Mouse (Mus musculus) kidney, adult 2 months (tissue): ENCODE measurements around the gene Gjb2.

Experiments
- CTCF ChIP-seq: fragments of 200-500 bp; conservative IDR thresholded peaks from 2 replicates; pipeline ENCODE4 v1.5.1; 2011; ENCODE audit warnings: low read depth, mild to moderate bottlenecking, control low read depth, low read length, moderate library complexity, mixed read lengths; ENCODE audit not compliant: insufficient read depth, insufficient read length
- POLR2A ChIP-seq: fragments of 200-500 bp; IDR thresholded peaks from one replicate; pipeline ENCODE4 v1.6.1; 2011; ENCODE audit warnings: low read depth, low read length, control low read depth

DNA sequence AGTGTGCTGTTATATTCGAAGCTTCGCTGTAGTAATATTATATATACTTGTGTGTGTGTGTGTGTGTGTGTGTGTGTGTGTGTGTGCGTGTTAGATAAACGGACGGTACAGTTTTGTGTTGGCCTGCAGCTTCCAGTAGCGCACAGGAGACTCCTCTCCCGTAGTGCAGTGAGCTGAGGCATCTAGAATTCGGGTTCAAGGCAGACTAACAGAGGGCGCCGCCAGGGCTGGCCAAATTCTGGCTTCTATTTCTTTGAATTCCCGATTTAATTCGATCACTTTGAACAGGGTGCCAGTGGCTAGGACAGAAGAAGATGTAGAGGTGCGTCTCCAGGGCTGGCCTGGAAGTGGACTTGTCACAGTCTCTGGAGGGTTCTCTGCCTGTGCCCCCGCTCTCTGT lies 609 bp upstream of the Gjb2 start:
- no peak for TF ChIP-seq POLR2A
- no peak for TF ChIP-seq CTCF
